Mouse (Mus musculus) granulocyte monocyte progenitor cell, adult 5-6 weeks (primary cell): Measurements from ENCODE around the gene Zfp597. TPM values are rescaled to one million over a fixed set of nuclear protein-coding genes. Genes with fewer than 3 reads are reported as not detected.

Experiments
- ATAC-seq: replicated peaks from 2 replicates; pipeline ENCODE4 v1.8.0; 2016; ENCODE audit warnings: mild to moderate bottlenecking, moderate TSS enrichment, inconsistent platforms; ENCODE audit not compliant: poor library complexity, severe bottlenecking
- total RNA-seq, 2 experiments: library from RNA; stranded (forward) in 1 of 2; stranded (reverse) in 1 of 2; fragments of 200-712, 200-1000 nt in 1 of 2; fragments of >200 nt in 1 of 2; fragmentation: Nextera tagmentation in 1 of 2; gene quantifications; 2 replicates each; pipeline ENCODE4 v1.2.3; 2014 to 2017

The Zfp597 gene
- total RNA-seq (2014; fragmentation: Nextera tagmentation) (9.9 and 10.0 TPM in 2 replicates), total RNA-seq (2017) (8.2 and 11.8 TPM in 2 replicates)

GRCm38 (mm10) chr16:3884201-3885064, at the start of gene Zfp597, which contains the start of gene Gm20695:
Gene Zfp597 (minus strand): TSS chr16:3884561.
Gene Gm20695 (plus strand): TSS chr16:3884648.
- ATAC-seq, result peak; percentile 95

GRCm38 (mm10) chr16:3934091-3934490, 49.7 kb upstream of the Zfp597 start:
- peak; percentile 36 for ATAC-seq

- ATAC-seq, result no peak
These were observed 49.2 kb upstream of the Zfp597 start for GRCm38 (mm10) chr16:3933536-3933935.

GRCm38 (mm10) chr16:3929151-3929550, 44.8 kb upstream of the Zfp597 start:
- ATAC-seq, result peak; percentile 98

GRCm38 (mm10) chr16:3928582-3928981, 44.2 kb upstream of the Zfp597 start:
- ATAC-seq, result no peak

GRCm38 (mm10) chr16:3923966-3924365, 39.6 kb upstream of the Zfp597 start:
- ATAC-seq, result no peak

- ATAC-seq, result no peak
These were observed 39.2 kb upstream of the Zfp597 start for GRCm38 (mm10) chr16:3923515-3923914.

GRCm38 (mm10) chr16:3920756-3921155, 36.4 kb upstream of the Zfp597 start:
- ATAC-seq, result peak; percentile 66

- ATAC-seq, result no peak
These were observed 24.8 kb upstream of the Zfp597 start for GRCm38 (mm10) chr16:3909118-3909517.

GRCm38 (mm10) chr16:3908537-3909111, 24.3 kb upstream of the Zfp597 start, which contains the start of the genes 1700037C18Rik and Cluap1:
Gene 1700037C18Rik (minus strand): TSS chr16:3908689.
Gene Cluap1 (plus strand): TSS chr16:3908801.
- peak; percentile 92 for ATAC-seq

- no peak for ATAC-seq
These were observed 23.1 kb upstream of the Zfp597 start for GRCm38 (mm10) chr16:3907471-3907870.

- ATAC-seq, result no peak
These were observed 12.2 kb upstream of the Zfp597 start for GRCm38 (mm10) chr16:3896553-3896952.

- ATAC-seq, result peak; percentile 32
These were observed 11.7 kb upstream of the Zfp597 start for GRCm38 (mm10) chr16:3896046-3896445.

GRCm38 (mm10) chr16:3895173-3895792, 10.9 kb upstream of the Zfp597 start:
- peak; percentile 92 for ATAC-seq

GRCm38 (mm10) chr16:3893739-3894138, 9.4 kb upstream of the Zfp597 start:
- ATAC-seq, result no peak

- no peak for ATAC-seq
These were observed 7.4 kb upstream of the Zfp597 start for GRCm38 (mm10) chr16:3891621-3892295.

GRCm38 (mm10) chr16:3885065-3885670, 807 bp upstream of the Zfp597 start:
- ATAC-seq, result peak; percentile 52

- ATAC-seq, result no peak
These were observed 8.0 kb downstream of the Zfp597 start for GRCm38 (mm10) chr16:3876346-3876745.

- peak; percentile 97 for ATAC-seq
These were observed 11.9 kb downstream of the Zfp597 start, which contains the start of gene Naa60 for GRCm38 (mm10) chr16:3872216-3873047. Gene Naa60 (plus strand): TSS chr16:3872375.
